Mouse (Mus musculus) layer of hippocampus, postnatal 14 days (tissue): ENCODE measurements around the gene Mrs2. TPM values are rescaled to one million over a fixed set of nuclear protein-coding genes. Genes with fewer than 3 reads are reported as not detected.
"Not testable (repeated sequence)": the region's sequence is repeated elsewhere in the genome, so short reads cannot be mapped to it uniquely, and the experiment has no call there.

Source experiments
- DNase-seq, 2 experiments: peaks; one replicate each; pipeline ENCODE4 v3.0.0; 2021 to 2022; ENCODE audit warnings: low spot score in 2 of 2, mixed read lengths in 1 of 2
- total RNA-seq, 2 experiments: library from RNA; stranded (reverse); gene quantifications; 2 replicates each; pipeline ENCODE4 v1.2.3; 2021

Mrs2 gene
- total RNA-seq, 2 experiments from 2014 or later: 60.4 to 62.1 TPM

DNA sequence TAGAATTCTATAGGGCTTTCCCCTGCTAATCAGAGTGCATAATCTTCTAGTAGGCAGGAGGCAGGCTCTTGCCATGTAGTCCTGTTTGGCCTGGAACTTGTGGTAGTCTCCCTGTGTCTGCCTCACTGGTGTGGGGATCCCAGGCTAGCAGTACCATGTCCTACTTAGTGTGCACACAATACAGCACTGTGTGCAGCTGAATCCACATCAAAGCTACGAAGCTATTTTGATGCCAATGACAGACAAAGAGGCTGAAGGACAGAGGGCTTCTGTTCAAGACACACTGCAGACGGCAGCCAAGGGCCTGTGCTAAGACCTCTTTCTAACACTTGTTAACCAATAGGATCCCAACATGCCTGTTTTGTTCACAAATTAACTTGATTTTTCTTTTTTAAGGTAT, 34.7 kb downstream of the Mrs2 start:
- peak; percentile 15 to 63 for DNase-seq

- DNase-seq: no peak
These were observed 39.1 kb downstream of the Mrs2 start for GRCm38 (mm10) chr13:24981031-24981430.

DNA sequence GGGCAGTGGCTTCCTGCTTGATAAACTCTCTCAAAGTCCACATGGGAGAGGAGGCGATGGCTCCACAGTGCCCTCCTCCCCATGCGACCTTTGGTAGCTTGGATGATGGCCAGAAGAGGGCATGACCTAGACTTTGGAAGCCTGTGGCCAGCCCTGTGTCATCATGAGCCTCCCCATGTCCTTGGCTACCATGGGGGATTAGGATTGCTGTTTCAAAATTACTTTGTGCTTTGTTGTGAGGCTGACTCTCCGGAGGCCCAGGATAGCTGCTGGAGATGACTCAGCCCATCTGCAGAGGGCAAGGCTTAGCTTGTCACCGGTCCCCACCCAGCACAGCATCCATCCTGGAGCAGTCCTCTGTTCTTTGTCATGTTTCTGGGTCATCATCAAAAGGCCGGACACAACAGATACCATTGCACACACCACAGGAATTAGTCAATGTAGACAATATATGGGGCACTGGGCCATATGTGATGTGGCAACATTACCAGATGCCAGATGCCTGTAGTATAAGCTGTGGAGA, 42.3 kb downstream of the Mrs2 start:
- no peak for DNase-seq

DNA sequence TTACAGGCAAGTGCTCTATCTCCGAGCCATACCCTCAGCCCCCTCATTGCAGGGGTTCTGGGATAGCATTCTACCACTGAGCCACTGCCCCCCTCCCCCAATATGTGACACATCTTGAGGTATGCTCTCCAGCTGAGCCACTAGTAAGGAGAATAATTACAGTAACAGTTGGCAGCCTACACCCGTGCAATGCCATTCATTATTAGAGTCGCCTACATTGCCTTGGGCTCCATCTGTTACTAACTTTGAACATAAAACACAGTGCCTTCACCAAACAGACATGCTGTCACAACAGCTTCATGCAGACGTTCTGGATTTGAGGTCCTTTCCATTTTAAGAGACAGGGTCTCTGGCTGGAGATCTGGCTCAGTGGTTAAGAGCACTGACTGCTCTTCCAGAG, 43.8 kb downstream of the Mrs2 start:
- DNase-seq: peak; percentile 22 to 49

- DNase-seq: not testable (repeated sequence)
These were observed 48.4 kb downstream of the Mrs2 start for GRCm38 (mm10) chr13:24971776-24972175.

- no peak for DNase-seq
These were observed 54.4 kb downstream of the Mrs2 start for GRCm38 (mm10) chr13:24965846-24966201.

GRCm38 (mm10) chr13:24965130-24965845, 54.9 kb downstream of the Mrs2 start:
- no peak for DNase-seq

DNA sequence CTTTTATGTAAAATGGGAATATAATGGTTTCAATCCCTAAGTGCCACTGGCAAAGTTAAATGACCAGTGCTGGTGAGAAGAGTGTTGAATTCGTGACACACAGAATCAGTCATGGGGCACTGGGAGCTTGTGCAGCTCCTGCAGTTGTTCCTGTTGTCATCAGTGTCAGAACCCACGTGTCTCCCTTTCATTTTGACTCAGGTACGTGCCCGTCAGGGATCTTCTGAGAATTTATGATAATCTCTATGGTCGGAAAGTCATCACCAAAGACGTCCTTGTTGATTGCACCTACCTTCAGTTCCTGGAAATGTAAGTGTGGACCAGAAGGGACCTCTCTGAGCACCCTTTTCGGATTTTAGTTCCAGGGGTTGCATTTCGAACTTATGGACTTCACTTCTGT, 58.1 kb downstream of the Mrs2 start:
- no peak for DNase-seq

DNA sequence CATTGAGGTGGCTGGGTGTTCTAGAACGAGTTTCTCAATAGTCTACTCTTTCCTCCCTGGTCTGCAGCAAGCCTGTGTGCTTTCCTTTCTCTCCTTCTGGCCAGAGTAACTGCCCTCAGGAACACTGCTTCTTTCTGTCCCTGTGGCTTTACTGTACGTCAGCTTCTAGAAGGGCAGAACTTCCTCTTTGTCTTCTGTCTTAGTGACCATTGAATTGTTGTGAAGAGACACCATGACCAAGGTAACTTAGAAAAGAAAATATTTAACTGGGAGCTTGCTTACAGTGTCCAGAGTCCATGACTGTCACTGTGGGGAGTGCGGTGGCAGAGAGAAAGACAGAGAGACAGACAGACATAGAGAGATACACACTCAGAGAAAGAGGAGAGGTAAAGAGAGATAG, 60.1 kb downstream of the Mrs2 start:
- no peak for DNase-seq

GRCm38 (mm10) chr13:24958671-24959070, 61.5 kb downstream of the Mrs2 start:
- DNase-seq: no peak

- DNase-seq: no peak
These were observed 64.7 kb downstream of the Mrs2 start for GRCm38 (mm10) chr13:24955500-24955899.

- no peak for DNase-seq
These were observed 65.1 kb downstream of the Mrs2 start for GRCm38 (mm10) chr13:24955091-24955490.

DNA sequence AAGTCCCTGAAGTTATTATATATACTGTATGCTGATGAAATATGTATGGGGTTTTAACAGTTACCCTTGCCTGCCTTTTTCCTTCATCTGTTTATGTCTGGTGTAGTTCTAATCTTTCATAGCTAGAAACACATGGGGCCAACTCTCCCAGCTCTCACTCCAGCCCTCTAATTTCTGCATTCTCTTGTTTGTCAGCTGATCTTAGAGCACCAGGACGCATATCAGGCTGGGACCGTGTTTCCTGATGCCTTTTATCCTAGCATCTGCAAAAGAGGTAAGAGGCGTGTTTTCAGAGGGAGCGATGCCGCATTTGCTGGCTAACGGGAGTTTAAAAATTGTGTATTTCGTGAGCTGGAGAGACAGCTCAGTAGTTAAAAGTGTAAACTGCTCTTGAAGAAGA, 67.5 kb downstream of the Mrs2 start:
- no peak for DNase-seq

DNA sequence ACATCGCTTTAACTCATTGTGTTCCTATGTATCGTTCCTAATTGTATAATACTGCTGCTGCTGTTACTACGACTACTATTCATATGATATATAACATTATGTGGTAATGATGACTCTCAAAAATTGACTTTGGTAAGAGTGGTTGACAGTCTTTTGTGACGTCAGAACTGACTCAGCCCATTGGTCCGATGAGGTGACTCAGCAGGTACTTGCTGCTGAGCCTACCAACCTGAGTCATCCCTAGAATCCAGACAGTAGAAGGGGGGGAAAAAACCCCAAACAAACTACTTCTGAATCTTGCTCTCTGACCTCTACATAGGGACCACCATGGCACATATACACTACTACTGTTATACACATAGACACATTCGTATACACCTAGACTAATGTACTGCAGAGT, 71.3 kb downstream of the Mrs2 start:
- no peak for DNase-seq

- DNase-seq: no peak
These were observed 73.0 kb downstream of the Mrs2 start for GRCm38 (mm10) chr13:24947158-24947557.

GRCm38 (mm10) chr13:24945567-24945966, 74.6 kb downstream of the Mrs2 start:
- no peak for DNase-seq

GRCm38 (mm10) chr13:24943303-24943702, 76.9 kb downstream of the Mrs2 start:
- no peak for DNase-seq

GRCm38 (mm10) chr13:24942512-24943282, 77.5 kb downstream of the Mrs2 start, which contains the start of gene Gpld1:
TSS of gene Gpld1 (plus strand) at chr13:24943152.
- DNase-seq: peak in 1 of 2 experiments; percentile 37

GRCm38 (mm10) chr13:24939472-24939871, 80.7 kb downstream of the Mrs2 start:
- DNase-seq: no peak

DNA sequence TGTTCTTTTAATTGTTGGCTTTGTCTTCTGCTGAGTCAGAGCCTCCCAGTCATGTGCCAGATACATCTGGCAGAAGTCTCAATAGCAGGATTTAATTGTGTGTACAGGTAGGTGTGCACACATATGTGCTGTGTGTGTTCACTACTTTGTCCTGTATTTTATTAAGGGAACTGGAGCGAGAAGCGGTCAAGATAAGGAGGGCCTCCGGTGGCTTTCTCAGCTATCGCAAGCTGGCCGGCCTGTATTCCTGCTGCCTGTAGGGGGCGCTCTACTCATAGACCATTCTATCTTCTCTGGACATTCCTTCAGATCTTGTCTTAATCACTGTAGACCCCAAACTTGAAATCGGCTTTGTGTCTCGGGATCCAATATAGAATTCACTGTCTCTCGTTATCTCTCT, 81.5 kb downstream of the Mrs2 start:
- DNase-seq: peak; percentile 79 to 86

GRCm38 (mm10) chr13:24937839-24938166, 82.4 kb downstream of the Mrs2 start:
- DNase-seq: no peak
